ENCODE assay signal across 8 mouse cellular contexts in the genomic region with DNA sequence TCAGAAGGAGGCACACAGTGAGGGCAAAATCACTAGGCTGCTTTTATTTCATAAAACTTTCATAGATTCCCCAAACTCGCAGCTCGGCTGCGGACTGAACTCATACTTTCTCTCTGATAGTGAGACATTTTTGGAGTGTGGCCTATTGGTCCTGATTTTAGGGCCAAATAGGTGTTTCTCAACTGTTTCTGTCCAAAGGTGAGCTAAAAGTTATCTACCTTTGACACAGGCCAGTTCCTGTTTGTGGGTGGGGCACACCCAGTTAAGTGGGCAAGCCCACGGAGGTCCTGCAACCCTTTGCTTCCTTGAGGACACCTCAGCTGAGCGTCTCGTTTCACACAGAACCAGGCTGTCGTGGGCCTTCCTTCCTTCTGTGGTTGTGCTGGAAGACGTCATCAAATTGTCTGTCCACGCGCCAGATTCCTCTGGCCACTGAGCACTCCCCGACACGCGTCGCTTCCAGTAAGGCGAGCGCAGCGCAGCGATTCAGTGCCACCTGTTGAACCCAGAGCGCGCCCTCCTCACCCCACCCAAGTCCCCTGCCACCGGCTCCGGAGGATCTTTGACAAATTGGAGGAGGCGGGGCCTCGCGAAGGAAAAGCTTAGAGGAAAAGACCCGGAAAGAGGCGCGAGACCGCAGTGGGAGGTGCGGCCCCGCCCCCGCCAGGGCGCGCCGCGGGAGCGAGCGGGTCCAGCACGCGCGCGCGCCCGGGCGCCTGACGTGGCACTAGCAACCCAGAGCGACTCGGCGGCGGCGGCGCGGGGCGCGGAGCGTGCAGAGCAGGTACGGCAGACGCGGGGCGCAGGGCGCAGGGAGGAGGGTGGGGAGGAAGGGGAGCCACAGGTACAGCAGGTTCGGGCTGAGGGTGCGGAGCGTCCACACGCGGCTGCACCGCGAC. TPM values are rescaled to one million over a fixed set of nuclear protein-coding genes. Genes with fewer than 3 reads are reported as not detected.
DNase-seq lines count a peak whose midpoint lies in the region; ATAC-seq and TF ChIP-seq lines count a peak whose summit lies in the region.

A gene (plus strand): TSS at position 703 of the 899 bp plus-strand sequence.

- H3K27ac ChIP-seq in hindbrain, embryonic 11.5 days (ENCODE audit: low read depth, low read length), result no peak within 1 kb of the TSS
- H3K27ac ChIP-seq in lung, postnatal 0 days (ENCODE audit: low read length), result peak within 1 kb of the TSS; percentile 77

- peaks cover 3% of the 10 kb centered on the region for H3K27me3 ChIP-seq in hindbrain, embryonic 11.5 days (ENCODE audit: control insufficient read depth, insufficient read depth, low read length)
- H3K27me3 ChIP-seq in lung, postnatal 0 days (replicated peaks; ENCODE audit: insufficient read depth, low read length), result no peaks in the 10 kb centered on the region

- ATAC-seq in hindbrain, embryonic 11.5 days (ENCODE audit: low FRiP score), result peak; percentile 91
- ATAC-seq in lung, postnatal 0 days, result peak; percentile 96

- 0 out of 2 replicates have a peak, but pooled peaks cover 2% of the 10 kb centered on the region for H3K4me1 ChIP-seq in hindbrain, embryonic 11.5 days (replicated peaks; ENCODE audit: control insufficient read depth, insufficient read depth, low read length)
- H3K4me1 ChIP-seq in lung, postnatal 0 days (ENCODE audit: insufficient read depth, low read depth, low read length), result no peaks in the 10 kb centered on the region; the same call in 1 of the 2 replicates

- no peaks in the 10 kb centered on the region for H3K36me3 ChIP-seq in hindbrain, embryonic 11.5 days (ENCODE audit: control insufficient read depth, insufficient read depth, low read length)
- no peaks in the 10 kb centered on the region; the same call in 1 of the 2 replicates for H3K36me3 ChIP-seq in lung, postnatal 0 days (ENCODE audit: insufficient read depth, low read length)

- no peaks in the 10 kb centered on the region for H3K9me3 ChIP-seq in hindbrain, embryonic 11.5 days (ENCODE audit: control insufficient read depth, low read length)
- H3K9me3 ChIP-seq in lung, postnatal 0 days (ENCODE audit: low read length), result no peaks in the 10 kb centered on the region

- H3K4me3 ChIP-seq in hindbrain, embryonic 11.5 days (ENCODE audit: low read depth, low read length), result peak within 1 kb of the TSS; percentile 77
- H3K4me3 ChIP-seq in lung, postnatal 0 days (ENCODE audit: low read depth, low read length), result peak within 1 kb of the TSS; percentile 71

- DNase-seq in MN1 (ENCODE audit: low spot score), result peak; percentile 83
- DNase-seq in cerebellum, adult 9-11 months, result peak; percentile 76
- DNase-seq in frontal cortex, postnatal 10 days (ENCODE audit: low spot score in 2 of 2), result peak; percentile 67 to 81
- DNase-seq in hindbrain, embryonic 11.5 days (ENCODE audit: low spot score), result peak; percentile 82
- peak; percentile 76 to 84 for DNase-seq in layer of hippocampus, postnatal 10 days (ENCODE audit: low spot score in 2 of 2)
- DNase-seq in lung, postnatal 0 days (ENCODE audit: low spot score), result peak; percentile 89
- peak; percentile 57 for DNase-seq in ovary, postnatal 10 days (ENCODE audit: low spot score)
- peak; percentile 90 for DNase-seq in thymus, postnatal 0 days (ENCODE audit: low spot score)

- TF ChIP-seq CTCF in lung, postnatal 0 days (IDR thresholded peaks at IDR 0.05), result no peak; the same call in 1 of the 2 replicates

- peak within 1 kb of the TSS; percentile 94 for H3K4me2 ChIP-seq in hindbrain, embryonic 11.5 days (replicated peaks; ENCODE audit: low read depth, low read length)
- peak within 1 kb of the TSS; percentile 68 for H3K4me2 ChIP-seq in lung, postnatal 0 days (replicated peaks; ENCODE audit: low read depth, low read length)

- TF ChIP-seq EP300 in lung, postnatal 0 days (IDR thresholded peaks at IDR 0.05), result no peak

- H3K9ac ChIP-seq in hindbrain, embryonic 11.5 days (ENCODE audit: low read depth, low read length), result peak within 1 kb of the TSS; percentile 59
- peak within 1 kb of the TSS; percentile 39 for H3K9ac ChIP-seq in lung, postnatal 0 days (replicated peaks; ENCODE audit: low read depth)

- 3% methylated on average over 68 of the region's 68 CpGs for WGBS in hindbrain, embryonic 11.5 days
- WGBS in lung, postnatal 0 days, result 2% methylated on average over 68 of the region's 68 CpGs

RNA-seq across cellular contexts. Expression of the gene that starts here (rescaled TPM):
- 25.2 and 27.1 TPM in 2 replicates for polyA plus RNA-seq in hindbrain, embryonic 11.5 days (2014; fragmentation: Nextera tagmentation; extraction: Ambion mirVana)
- total RNA-seq in layer of hippocampus, postnatal 10 days (2021), result 10 to 100 TPM; 25.2 to 29.3 TPM
- polyA plus RNA-seq in lung, postnatal 0 days (2015; fragmentation: Nextera tagmentation; extraction: Ambion mirVana), result 34.9 and 38.7 TPM in 2 replicates
- polyA plus RNA-seq in thymus, postnatal 0 days (2015; fragmentation: Nextera tagmentation; extraction: Ambion mirVana), result 24.4 and 25.6 TPM in 2 replicates
